Mouse (Mus musculus): ENCODE measurements around the gene Aaed1.

DNA sequence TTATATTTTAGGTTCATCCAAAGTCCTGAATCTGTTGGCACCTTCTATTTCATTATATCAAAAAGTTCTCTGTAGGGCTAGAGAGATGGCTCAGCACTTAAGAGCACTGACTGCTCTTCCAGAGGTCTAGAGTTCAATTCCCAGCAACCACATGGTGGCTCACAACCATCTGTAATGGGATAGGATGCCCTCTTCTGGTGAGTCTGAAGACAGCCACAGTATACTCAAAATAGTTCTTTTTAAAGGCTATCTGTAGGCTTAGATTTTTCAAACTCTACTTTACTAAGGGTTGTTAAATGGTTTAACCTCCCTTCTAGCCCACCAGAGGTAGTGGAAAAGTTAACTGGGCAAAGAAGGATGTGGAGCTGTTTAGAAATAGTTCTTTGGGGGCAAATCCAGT lies 7.3 kb upstream of the Aaed1 start:
- TF ChIP-seq EP300 (IDR thresholded peaks at IDR 0.05) (no peak), CTCF (IDR thresholded peaks at IDR 0.05) (no peak)

Data from lung, postnatal 0 days (tissue).